Mouse (Mus musculus) liver, embryonic 14.5 days (tissue): ENCODE measurements around the gene 4930426L09Rik. TPM values are rescaled to one million over a fixed set of nuclear protein-coding genes. Genes with fewer than 3 reads are reported as not detected.

Experiments
- ATAC-seq: fragments of 200-750 bp; cut with Nextera tagmentation; 2 replicates; pipeline ENCODE4 v1.8.0; 2017; ENCODE audit warnings: moderate number of reproducible peaks, mild to moderate bottlenecking, moderate library complexity; ENCODE audit not compliant: insufficient read depth
- DNase-seq, 3 experiments: peaks; one replicate each; pipeline ENCODE4 v3.0.0-alpha.2; 2012 to 2013; ENCODE audit warnings: low read depth in 3 of 3, low spot score in 3 of 3
- H3K27ac ChIP-seq: fragments of 300-500 bp; sonication (generic); 2 replicates; pipeline ENCODE4 v1.5.1; 2014; ENCODE audit warnings: moderate library complexity, mild to moderate bottlenecking, control low read depth, inconsistent platforms
- H3K27me3 ChIP-seq: fragments of 300-500 bp; sonication (generic); 2 replicates; pipeline ENCODE4 v1.6.1; 2014; ENCODE audit warnings: mild to moderate bottlenecking, low read length, moderate library complexity; ENCODE audit not compliant: control insufficient read depth, insufficient read depth
- H3K36me3 ChIP-seq: fragments of 300-500 bp; sonication (generic); replicated peaks from 2 replicates; pipeline ENCODE4 v1.6.1; 2014; ENCODE audit warnings: low read depth; ENCODE audit not compliant: control insufficient read depth, insufficient read depth
- H3K4me1 ChIP-seq, 2 experiments: fragments of 200-500 bp in 1 of 2; fragments of 300-500 bp in 1 of 2; sonication (generic) in 1 of 2; replicated peaks; 2 replicates each; pipeline ENCODE4 v1.6.1; 2012 to 2014; ENCODE audit warnings: antibody characterized with exemption in 1 of 2, inconsistent platforms in 1 of 2, low read length in 1 of 2; ENCODE audit not compliant: control insufficient read depth in 2 of 2, insufficient read depth in 2 of 2
- H3K4me2 ChIP-seq: fragments of 300-500 bp; sonication (generic); 2 replicates; pipeline ENCODE4 v1.6.1; 2014; ENCODE audit warnings: low read depth, mild to moderate bottlenecking, control low read depth, moderate library complexity
- H3K4me3 ChIP-seq, 2 experiments: fragments of 200-500 bp in 1 of 2; fragments of 300-500 bp in 1 of 2; sonication (generic) in 1 of 2; 2 replicates each; pipeline ENCODE4 v1.5.1; 2012 to 2014; ENCODE audit warnings: low read depth in 2 of 2, low read length in 2 of 2, mild to moderate bottlenecking in 2 of 2, control low read depth in 1 of 2, inconsistent platforms in 1 of 2, moderate library complexity in 1 of 2; ENCODE audit not compliant: insufficient read depth in 1 of 2
- H3K9ac ChIP-seq: fragments of 300-500 bp; sonication (generic); replicated peaks from 2 replicates; pipeline ENCODE4 v1.6.1; 2014; ENCODE audit warnings: mild to moderate bottlenecking, control low read depth, moderate library complexity
- H3K9me3 ChIP-seq: fragments of 300-500 bp; sonication (generic); 2 replicates; pipeline ENCODE4 v1.6.1; 2016; ENCODE audit warnings: low read length, mixed read lengths; ENCODE audit not compliant: control insufficient read depth
- CTCF ChIP-seq: IDR thresholded peaks from 2 replicates; pipeline ENCODE4 v1.5.1; 2016; ENCODE audit warnings: antibody characterized with exemption, low read depth, control low read depth
- EP300 ChIP-seq: IDR thresholded peaks from 2 replicates; pipeline ENCODE4 v1.6.1; 2016; ENCODE audit warnings: antibody characterized with exemption, low read depth
- WGBS: fragments of 180-500 bp; shearing (Covaris S2); extraction: QIAGEN DNeasy Blood & Tissue Kit; methylation state at CpG from one replicate; pipeline ENCODE4 v1.1.7; 2014; ENCODE audit not compliant: insufficient replicate concordance; 5-methylcytosine and 5-hydroxymethylcytosine counted together
- polyA plus RNA-seq, 2 experiments: library from polyadenylated mRNA; depleted of rRNA in 1 of 2; stranded (reverse) in 1 of 2; unstranded in 1 of 2; fragments of >200 nt; fragmentation: Nextera tagmentation in 1 of 2; extraction: Ambion mirVana in 1 of 2; gene quantifications; 2 replicates each; pipeline versions ENCODE4 v1.2.1 to v1.2.3; 2012 to 2014

Gene 4930426L09Rik
- polyA plus RNA-seq, 2 experiments, result 0.22 to 0.28 TPM

- Histone ChIP-seq H3K27me3 (no peaks in the 10 kb centered on the region), H3K4me1 (peaks cover 48 to 61% of the 10 kb centered on the region in 2 experiments), H3K9ac (peak overlapping the region; percentile 27; the same call in 1 of the 2 replicates), H3K4me2 (0 out of 2 replicates have a peak overlapping the region, but pooled peaks have one; percentile 11), H3K4me3 (no peak overlapping the region), H3K27ac (no peak overlapping the region), H3K36me3 (no peaks in the 10 kb centered on the region), H3K9me3 (no peaks in the 10 kb centered on the region)
- TF ChIP-seq CTCF, result no peak
- TF ChIP-seq EP300, result no peak
- WGBS, result 69% methylated on average over 9 of the region's 9 CpGs
- ATAC-seq (no peak), DNase-seq (no peak)
Measured at GRCm38 (mm10) chr2:18958044-18958443, 40.1 kb upstream of the 4930426L09Rik start.

- DNase-seq (no peak), ATAC-seq (no peak)
- Histone ChIP-seq H3K27ac (no peak overlapping the region), H3K4me2 (no peak overlapping the region), H3K4me3 (no peak overlapping the region), H3K27me3 (no peaks in the 10 kb centered on the region), H3K4me1 (peaks cover 43 to 60% of the 10 kb centered on the region in 2 experiments), H3K9ac (no peak overlapping the region), H3K36me3 (no peaks in the 10 kb centered on the region), H3K9me3 (no peaks in the 10 kb centered on the region)
- 57% methylated on average over 5 of the region's 5 CpGs for WGBS
- TF ChIP-seq EP300, result no peak
- no peak for TF ChIP-seq CTCF
Measured at GRCm38 (mm10) chr2:18958501-18958900, 39.6 kb upstream of the 4930426L09Rik start.

GRCm38 (mm10) chr2:18959008-18959407, 39.1 kb upstream of the 4930426L09Rik start:
- ATAC-seq (no peak), DNase-seq (no peak)
- no peak overlapping the region for H3K4me3 ChIP-seq
- H3K27me3 ChIP-seq, result no peaks in the 10 kb centered on the region
- peaks cover 38 to 55% of the 10 kb centered on the region in 2 experiments for H3K4me1 ChIP-seq
- H3K9ac ChIP-seq, result no peak overlapping the region
- H3K4me2 ChIP-seq, result no peak overlapping the region
- no peak overlapping the region for H3K27ac ChIP-seq
- no peaks in the 10 kb centered on the region for H3K9me3 ChIP-seq
- no peaks in the 10 kb centered on the region for H3K36me3 ChIP-seq
- TF ChIP-seq CTCF, result no peak
- no peak for TF ChIP-seq EP300
- 42% methylated on average over 6 of the region's 6 CpGs for WGBS

GRCm38 (mm10) chr2:18959558-18959957, 38.6 kb upstream of the 4930426L09Rik start:
- H3K4me2 ChIP-seq, result no peak overlapping the region
- H3K4me1 ChIP-seq, result peaks cover 33 to 53% of the 10 kb centered on the region in 2 experiments
- H3K27me3 ChIP-seq, result no peaks in the 10 kb centered on the region
- H3K4me3 ChIP-seq, result no peak overlapping the region
- TF ChIP-seq CTCF, result no peak
- no peak for TF ChIP-seq EP300
- no peaks in the 10 kb centered on the region for H3K9me3 ChIP-seq
- no peak overlapping the region for H3K27ac ChIP-seq
- DNase-seq (no peak), ATAC-seq (no peak)
- WGBS, result 61% methylated on average over 5 of the region's 5 CpGs
- no peaks in the 10 kb centered on the region for H3K36me3 ChIP-seq
- no peak overlapping the region for H3K9ac ChIP-seq

- no peak for TF ChIP-seq CTCF
- no peak for TF ChIP-seq EP300
- no peak overlapping the region for H3K4me3 ChIP-seq
- DNase-seq, result no peak
- H3K9ac ChIP-seq, result no peak overlapping the region
- peaks cover 24 to 46% of the 10 kb centered on the region in 2 experiments for H3K4me1 ChIP-seq
- ATAC-seq, result no peak
- H3K27me3 ChIP-seq, result no peaks in the 10 kb centered on the region
- 66% methylated on average over 7 of the region's 7 CpGs for WGBS
- H3K36me3 ChIP-seq, result no peaks in the 10 kb centered on the region
- H3K9me3 ChIP-seq, result no peaks in the 10 kb centered on the region
- no peak overlapping the region for H3K27ac ChIP-seq
- H3K4me2 ChIP-seq, result no peak overlapping the region
Measured at GRCm38 (mm10) chr2:18960376-18960973, 37.7 kb upstream of the 4930426L09Rik start.
